Mouse (Mus musculus) layer of hippocampus, adult 18-20 months (tissue): ENCODE measurements at regions not wholly inside any gene's neighbourhood (a gene's known extent, or its start where the extent isn't known, plus 50 kb on each side); places are given as distances from the start of the nearest gene placed in this dataset.

Experiments used
- DNase-seq, 2 experiments: peaks; one replicate each; pipeline ENCODE4 v3.0.0; 2022; ENCODE audit warnings: low spot score in 2 of 2

DNA sequence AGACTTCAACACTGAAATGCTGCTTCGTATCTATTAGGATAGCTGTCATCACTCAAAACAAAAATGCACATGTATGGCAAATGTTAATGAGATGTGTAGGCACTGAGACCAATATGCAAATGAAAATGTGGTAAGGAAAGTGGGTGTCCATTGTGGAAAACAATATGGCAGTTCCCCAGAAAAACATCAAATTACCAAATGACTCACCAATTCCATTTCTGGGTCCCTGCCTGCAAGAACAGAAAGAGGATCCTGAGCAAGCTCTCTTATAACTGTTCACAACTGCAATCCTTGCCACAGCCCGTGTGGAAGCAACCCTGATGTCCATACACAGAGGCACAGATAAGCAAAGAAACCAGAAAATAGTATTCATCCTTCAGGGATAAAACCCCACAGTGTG lies 442.0 kb downstream of the Defb40 start:
- DNase-seq: peak in 1 of 2 experiments; percentile 36

- DNase-seq: no peak
Observed at GRCm38 (mm10) chr8:18528120-18528519, 449.9 kb downstream of the Defb40 start.

GRCm38 (mm10) chr8:18512409-18512808 lies 465.6 kb downstream of the Defb40 start:
- DNase-seq: no peak

DNA sequence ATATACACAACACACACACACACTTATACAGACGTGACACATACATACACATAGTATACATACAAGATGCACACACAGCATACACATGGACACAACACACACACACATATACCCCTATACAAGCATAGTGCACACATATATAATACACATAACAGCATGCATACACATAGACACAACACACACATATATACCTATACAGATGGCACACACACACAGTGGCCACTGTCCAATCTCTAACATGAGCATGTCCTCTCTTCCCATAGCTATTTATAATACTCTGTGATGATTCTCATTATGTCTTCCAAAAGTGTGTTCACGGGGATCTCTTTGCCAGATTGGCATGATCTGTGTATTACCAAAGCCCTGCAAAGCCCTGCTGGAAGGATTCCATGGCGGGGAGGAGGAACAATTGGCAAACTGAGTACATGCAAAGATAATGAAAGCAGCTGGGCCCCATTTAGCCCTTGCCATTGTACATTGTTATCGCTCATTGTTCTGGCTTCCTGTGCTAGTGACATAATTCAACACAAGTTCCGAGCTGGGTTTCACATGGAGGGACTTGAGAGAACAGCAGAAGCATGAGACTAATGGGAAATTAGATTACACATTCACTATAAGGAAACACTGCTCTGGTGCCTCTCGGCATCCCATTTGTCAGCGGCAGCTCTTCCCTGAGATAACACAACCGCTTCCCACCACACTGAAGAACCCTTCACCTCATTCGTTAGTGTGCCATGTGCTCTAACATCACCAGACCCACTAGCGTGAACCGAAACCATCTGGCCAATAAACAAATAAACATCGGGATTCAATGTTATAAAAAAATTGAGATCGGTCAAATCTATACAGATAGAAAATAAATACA lies 471.7 kb downstream of the Defb40 start:
- DNase-seq: peak; percentile 23 to 63

DNA sequence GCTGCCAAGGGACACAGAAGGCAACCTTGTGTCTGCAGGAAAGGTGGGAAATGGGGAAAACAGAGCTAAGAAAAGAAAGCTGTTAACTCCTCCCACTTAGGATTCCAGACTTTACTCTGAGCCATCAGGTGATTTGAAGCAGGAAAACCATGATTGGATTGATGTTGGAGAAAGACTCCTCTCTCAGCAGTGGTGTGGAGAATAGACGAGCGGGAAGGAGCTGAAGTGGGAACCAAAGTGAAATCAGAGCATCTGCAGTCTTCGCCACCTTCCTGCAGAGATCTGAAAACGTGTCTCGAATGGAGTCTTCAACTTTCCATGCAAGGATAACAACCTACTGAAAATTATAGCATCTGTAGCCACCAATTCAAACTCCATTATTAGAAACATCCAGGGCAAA lies 487.4 kb downstream of the Defb40 start:
- DNase-seq: no peak

DNA sequence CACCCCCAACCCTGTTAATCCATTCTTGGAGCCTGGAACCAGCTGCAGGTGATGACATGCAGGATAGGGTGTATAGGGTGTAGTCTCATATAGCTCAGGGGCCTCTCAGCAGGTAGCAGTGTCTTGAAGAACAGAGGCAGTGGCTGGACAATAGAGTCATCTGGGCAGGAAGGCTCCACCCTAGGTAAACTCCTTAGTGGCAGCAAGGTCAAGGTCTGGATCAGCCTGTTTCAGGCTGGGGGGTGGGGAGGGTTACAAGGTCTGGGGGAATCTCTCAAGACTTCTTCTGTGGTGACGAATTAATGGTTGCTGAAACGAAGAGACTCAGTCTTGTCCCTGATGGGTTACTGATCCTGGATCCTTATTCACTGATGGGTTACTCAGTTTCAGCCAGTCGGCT lies 498.0 kb downstream of the Defb40 start:
- DNase-seq: no peak

DNA sequence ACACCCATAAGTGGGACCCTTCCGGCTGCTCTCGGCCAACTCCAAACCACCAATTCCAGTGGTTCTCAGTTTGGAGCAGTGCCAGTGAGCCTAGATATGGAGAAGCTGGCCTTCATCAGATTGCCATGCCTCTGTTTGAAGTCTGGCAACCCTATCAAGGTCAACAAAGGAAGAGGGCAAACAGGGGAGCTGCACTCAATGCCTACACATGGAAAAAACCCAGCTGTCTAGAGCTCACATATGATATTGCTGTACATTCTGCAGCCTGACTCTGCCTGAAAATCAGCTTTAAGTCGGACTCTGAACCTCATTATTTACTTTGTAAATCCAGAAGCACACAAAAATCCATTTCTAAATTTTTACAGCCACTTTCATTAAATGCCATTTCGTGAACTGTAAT lies 499.9 kb downstream of the Defb40 start:
- no peak for DNase-seq

- no peak for DNase-seq
Observed at GRCm38 (mm10) chr8:18467511-18467910, 510.5 kb downstream of the Defb40 start.

DNA sequence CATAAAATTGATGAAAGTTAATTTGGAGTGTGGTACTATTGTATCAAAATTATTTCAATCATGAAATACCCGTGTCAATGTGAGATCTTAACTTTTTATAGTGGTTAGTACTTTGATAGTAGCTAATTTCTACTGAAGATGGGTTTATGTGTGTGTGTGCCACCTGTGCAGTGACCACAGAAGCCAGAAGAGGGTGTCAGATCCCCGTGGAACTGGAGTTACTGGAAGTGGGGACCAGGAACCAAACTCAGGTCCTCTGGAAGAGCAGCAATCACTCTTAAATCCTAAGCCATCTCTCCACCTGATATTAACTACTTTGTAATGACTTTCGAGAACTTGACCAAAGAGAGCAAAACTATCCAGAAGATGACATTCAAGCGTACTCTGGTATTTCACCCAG lies 517.4 kb downstream of the Defb40 start:
- DNase-seq: no peak

DNA sequence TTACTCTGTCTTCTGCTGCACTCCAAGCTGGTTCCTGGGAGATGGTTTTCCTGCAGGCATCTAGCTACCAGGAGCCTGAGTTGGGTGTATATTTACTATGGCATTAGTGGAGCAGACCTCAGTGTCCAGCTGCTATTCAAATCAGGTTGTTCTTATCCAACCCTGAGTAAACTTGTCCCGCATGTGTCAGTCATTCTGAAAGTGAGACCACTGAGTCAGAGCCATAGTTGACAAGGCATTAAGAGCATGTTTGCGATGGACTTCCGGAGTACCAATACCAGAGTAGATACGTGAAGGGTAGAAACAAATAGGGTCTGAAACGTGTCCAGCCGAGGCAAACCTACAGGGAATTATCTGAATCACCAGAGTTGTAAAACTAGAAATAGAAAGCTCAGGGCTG lies 520.6 kb downstream of the Defb40 start:
- no peak for DNase-seq

GRCm38 (mm10) chr8:18449015-18449414 lies 529.0 kb downstream of the Defb40 start:
- DNase-seq: no peak

DNA sequence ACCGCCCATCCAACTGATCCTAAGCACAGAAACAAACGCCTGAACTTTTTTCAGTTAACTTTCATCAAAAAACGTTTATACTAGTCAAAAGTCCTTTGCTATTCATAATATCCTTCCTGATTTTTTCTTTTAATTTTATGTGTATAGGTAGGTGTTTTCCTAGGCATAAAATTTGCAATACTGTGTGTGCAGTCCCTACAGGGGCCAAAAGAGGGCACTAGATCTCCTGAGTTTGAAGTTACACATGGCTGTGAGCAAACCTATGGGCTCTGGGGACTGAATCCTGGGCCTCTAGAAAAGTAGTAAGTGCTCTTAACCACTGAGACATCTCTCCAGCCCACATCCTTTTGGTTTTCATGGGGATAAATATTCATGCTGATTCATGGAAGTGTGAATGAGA lies 535.8 kb downstream of the Defb40 start:
- no peak for DNase-seq

DNA sequence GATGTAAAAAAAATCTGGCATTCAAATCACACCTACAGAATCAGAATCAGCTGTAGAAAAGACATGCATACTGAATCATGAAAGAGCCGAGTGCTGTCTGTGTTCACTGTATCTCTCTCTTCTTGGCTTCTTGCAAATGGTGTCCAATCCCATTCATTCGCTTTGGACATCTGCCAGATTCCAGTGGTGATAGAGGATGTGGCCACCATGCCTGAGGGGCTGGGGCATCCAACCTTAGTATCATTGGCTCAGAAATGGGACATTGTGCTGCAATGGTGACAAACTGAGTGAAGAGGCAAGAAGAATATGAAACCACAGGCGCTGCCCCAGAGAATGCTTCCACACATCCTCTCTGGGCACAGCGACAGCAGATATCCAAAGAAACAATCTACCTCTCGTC lies 555.2 kb downstream of the Defb40 start:
- DNase-seq: no peak

GRCm38 (mm10) chr8:18412470-18412869 lies 565.6 kb downstream of the Defb40 start:
- peak in 1 of 2 experiments; percentile 9 for DNase-seq

DNA sequence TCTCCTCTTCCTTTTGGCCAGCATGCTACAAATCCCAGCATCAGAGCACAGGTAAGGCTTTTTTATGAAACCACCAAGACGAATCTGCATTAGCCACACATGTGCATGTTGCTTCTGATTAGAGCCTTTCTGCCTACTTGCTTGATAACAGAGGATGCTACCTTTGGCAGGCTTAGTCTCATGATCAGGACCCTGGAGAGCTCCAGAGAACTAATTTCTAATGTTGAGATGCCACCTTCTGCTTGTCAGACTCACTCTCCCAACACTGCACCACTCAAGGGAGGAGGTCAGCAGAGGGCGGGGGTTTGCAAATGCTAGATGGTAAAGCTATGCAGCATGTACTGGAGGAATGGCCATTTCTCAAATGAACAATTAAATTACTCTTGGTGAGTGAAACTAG lies 571.6 kb downstream of the Defb40 start:
- no peak for DNase-seq

DNA sequence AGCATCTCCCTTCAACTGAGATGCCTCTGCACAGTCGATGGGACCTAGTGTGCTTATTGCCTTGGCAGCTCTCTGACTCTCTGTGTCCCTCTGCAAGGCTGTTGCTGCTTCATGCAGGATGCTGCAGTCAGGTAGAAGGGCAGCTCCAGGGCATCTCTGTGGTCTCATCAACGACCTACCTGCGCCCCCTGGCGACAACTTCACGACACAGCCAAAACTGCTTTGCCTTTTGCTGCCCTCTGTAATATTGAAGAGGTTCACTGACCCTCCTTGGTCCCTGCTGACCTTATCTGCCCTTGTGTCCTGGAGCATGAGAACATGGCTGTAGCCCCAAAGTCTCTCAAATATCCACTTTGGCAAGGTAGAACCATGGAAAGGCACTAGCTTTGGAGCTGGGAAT lies 589.7 kb downstream of the Defb40 start:
- peak in 1 of 2 experiments; percentile 60 for DNase-seq

GRCm38 (mm10) chr8:18381615-18382178 lies 596.4 kb downstream of the Defb40 start:
- no peak for DNase-seq

- DNase-seq: peak in 1 of 2 experiments; percentile 49
Observed at GRCm38 (mm10) chr8:18348716-18349115, 629.3 kb downstream of the Defb40 start.

GRCm38 (mm10) chr8:18346248-18346647 lies 631.8 kb downstream of the Defb40 start:
- DNase-seq: no peak

DNA sequence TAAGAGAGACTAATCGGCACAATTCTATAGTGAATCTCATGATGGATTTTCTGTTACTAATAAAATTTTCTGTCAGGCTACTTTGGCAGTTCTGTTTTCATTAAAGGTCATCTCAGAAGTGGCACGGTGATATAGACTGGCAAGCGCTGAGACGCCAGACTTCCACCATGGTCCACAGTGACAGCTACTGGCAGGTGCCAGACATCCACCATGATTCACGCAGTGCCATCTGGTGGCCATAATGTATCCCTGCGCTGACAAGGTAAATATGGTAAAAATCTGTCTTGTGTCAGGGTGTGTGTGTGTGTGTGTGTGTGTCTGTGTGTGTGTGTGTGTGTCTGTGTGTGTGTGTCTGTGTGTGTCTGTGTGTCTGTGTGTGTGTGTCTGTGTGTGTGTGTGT lies 632.7 kb downstream of the Defb40 start:
- peak; percentile 32 to 72 for DNase-seq

DNA sequence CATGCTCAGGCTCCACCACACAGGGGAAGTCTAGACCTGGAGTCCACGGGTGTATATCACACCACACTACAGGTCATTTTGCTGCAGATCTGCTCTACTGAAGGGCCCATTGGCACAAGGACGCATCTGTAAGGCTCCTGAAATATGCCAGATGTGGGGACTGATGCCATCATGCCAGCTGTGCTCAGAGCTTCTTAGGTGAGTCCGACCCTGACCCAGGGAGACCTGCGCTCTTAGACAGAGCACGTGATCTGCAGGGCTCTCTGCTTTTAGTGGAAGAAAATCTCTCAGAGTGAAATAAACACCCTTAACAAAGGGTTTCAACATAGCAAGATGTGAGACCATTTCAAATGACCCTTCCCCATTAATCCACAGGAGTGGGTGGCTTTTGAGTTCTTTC lies 633.2 kb downstream of the Defb40 start:
- no peak for DNase-seq

DNA sequence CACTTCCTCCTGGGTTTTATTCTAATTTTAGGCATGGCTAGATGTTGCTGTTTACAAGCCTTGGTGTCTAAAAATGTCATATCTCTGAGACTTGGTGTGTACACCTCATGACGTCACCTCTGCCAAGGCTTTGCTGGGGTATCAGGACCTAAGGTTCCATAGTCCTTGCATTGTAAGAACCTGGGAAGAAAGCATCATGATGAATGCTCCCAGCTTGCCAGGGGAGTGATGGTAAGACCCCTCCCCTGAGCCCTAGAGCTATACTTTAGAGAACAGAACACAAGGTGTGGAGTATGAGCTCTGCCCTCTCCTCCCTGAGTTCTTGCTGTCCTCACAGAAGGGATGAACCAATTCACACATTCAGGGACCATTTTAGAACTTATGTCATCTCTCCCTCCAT lies 642.5 kb downstream of the Defb40 start:
- DNase-seq: no peak

GRCm38 (mm10) chr8:18328521-18328920 lies 649.5 kb downstream of the Defb40 start:
- no peak for DNase-seq
